Comparison of ENCODE assay signal across 19 mouse cellular contexts in genomic region chr11:112121026-112121425, GRCm38 (mm10).
DNase-seq lines count a peak whose midpoint lies in the region; ATAC-seq and TF ChIP-seq lines count a peak whose summit lies in the region.
"Had no signal": no experiment of that assay in that cellular context is flagged by ENCODE, and none has a peak within 500 bp of the region (broad histone marks: within the 10 kb centered on the region; RNA-seq: fewer than 3 reads in every experiment).

No protein-coding gene starts in this region.

- no peak for TF ChIP-seq CTCF in forebrain, postnatal 0 days (IDR thresholded peaks at IDR 0.05; ENCODE audit: low read depth)
- TF ChIP-seq CTCF in left cerebral cortex, adult 2 months (IDR thresholded peaks at IDR 0.05) = no peak
- TF ChIP-seq CTCF in brain, embryonic 14.5 days (IDR thresholded peaks at IDR 0.05; ENCODE audit: borderline replicate concordance, extremely low read depth, insufficient read depth, insufficient read length) = no peak

- H3K36me3 ChIP-seq in forebrain, postnatal 0 days (ENCODE audit: insufficient read depth) = no peaks in the 10 kb centered on the region
- H3K36me3 ChIP-seq in forebrain, embryonic 10.5 days (replicated peaks) = no peaks in the 10 kb centered on the region
- H3K36me3 ChIP-seq in limb, embryonic 10.5 days = no peaks in the 10 kb centered on the region
- H3K36me3 ChIP-seq in midbrain, embryonic 11.5 days (ENCODE audit: control insufficient read depth, insufficient read depth, low read length) = no peaks in the 10 kb centered on the region
- H3K36me3 ChIP-seq: hindbrain, embryonic 10.5 days; limb, embryonic 12.5 days; liver, embryonic 12.5 days; midbrain, embryonic 15.5 days had no signal

- intact Hi-C loops in left cerebral cortex, postnatal 36 days (cut with DNase I) = no loop called here
- intact Hi-C loops in left cerebral cortex, adult 2 months (cut with DNase I) = no loop called here

- H3K9ac ChIP-seq in forebrain, postnatal 0 days = no peak overlapping the region
- no peak overlapping the region for H3K9ac ChIP-seq in midbrain, embryonic 11.5 days (ENCODE audit: low read length)
- H3K9ac ChIP-seq: limb, embryonic 12.5 days; liver, embryonic 12.5 days; midbrain, embryonic 15.5 days had no signal

- H3K4me2 ChIP-seq in forebrain, postnatal 0 days (ENCODE audit: low read depth) = no peak overlapping the region
- no peak overlapping the region for H3K4me2 ChIP-seq in midbrain, embryonic 11.5 days
- H3K4me2 ChIP-seq: limb, embryonic 12.5 days; liver, embryonic 12.5 days; midbrain, embryonic 15.5 days had no signal

- H3K4me3 ChIP-seq in forebrain, postnatal 0 days (ENCODE audit: low read depth, low read length) = no peak overlapping the region
- H3K4me3 ChIP-seq in forebrain, embryonic 10.5 days = no peak overlapping the region
- H3K4me3 ChIP-seq in left cerebral cortex, adult 2 months = no peak overlapping the region
- H3K4me3 ChIP-seq in limb, embryonic 10.5 days = no peak overlapping the region
- H3K4me3 ChIP-seq in midbrain, embryonic 11.5 days (ENCODE audit: low read depth, low read length) = no peak overlapping the region
- H3K4me3 ChIP-seq: hindbrain, embryonic 10.5 days; limb, embryonic 12.5 days; liver, embryonic 12.5 days; megakaryocyte, embryonic 14.5 days; midbrain, embryonic 15.5 days had no signal

- no peak overlapping the region for H3K27ac ChIP-seq in forebrain, postnatal 0 days (ENCODE audit: low read depth, low read length)
- no peak overlapping the region for H3K27ac ChIP-seq in forebrain, embryonic 10.5 days
- H3K27ac ChIP-seq in left cerebral cortex, adult 2 months = no peak overlapping the region
- H3K27ac ChIP-seq in limb, embryonic 10.5 days = no peak overlapping the region
- H3K27ac ChIP-seq in midbrain, embryonic 11.5 days (ENCODE audit: low read depth, low read length) = no peak overlapping the region
- H3K27ac ChIP-seq: hindbrain, embryonic 10.5 days; limb, embryonic 12.5 days; liver, embryonic 12.5 days; midbrain, embryonic 15.5 days had no signal

- DNase-seq in forebrain, postnatal 0 days = peak; percentile 34
- no peak for DNase-seq in forebrain, embryonic 10.5 days (ENCODE audit: extremely low spot score, low spot score)
- DNase-seq in left cerebral cortex, postnatal 36 days (ENCODE audit: low spot score in 2 of 2) = peak; percentile 10 to 14
- DNase-seq in left cerebral cortex, adult 2 months (ENCODE audit: extremely low spot score in 1 of 2, low spot score in 2 of 2) = no peak
- peak; percentile 18 for DNase-seq in brain, embryonic 14.5 days (ENCODE audit: low read depth)
- DNase-seq in limb, embryonic 10.5 days (ENCODE audit: low spot score) = peak; percentile 10
- DNase-seq in midbrain, embryonic 11.5 days (ENCODE audit: low spot score, missing footprints) = no peak
- DNase-seq: cerebellum, postnatal 14 days; gastrocnemius, postnatal 25 days; kidney, adult 11 months; lung, adult 2 months; retina, postnatal 1 day; thymus, postnatal 25 days had no signal

- H3K4me1 ChIP-seq in forebrain, postnatal 0 days (ENCODE audit: insufficient read depth) = no peaks in the 10 kb centered on the region
- H3K4me1 ChIP-seq in forebrain, embryonic 10.5 days = 0 out of 2 replicates have a peak, but pooled peaks cover 3% of the 10 kb centered on the region
- H3K4me1 ChIP-seq in limb, embryonic 10.5 days = peaks cover 41% of the 10 kb centered on the region
- no peaks in the 10 kb centered on the region for H3K4me1 ChIP-seq in midbrain, embryonic 11.5 days (ENCODE audit: control insufficient read depth, insufficient read depth, low read length)
- H3K4me1 ChIP-seq: hindbrain, embryonic 10.5 days; liver, embryonic 12.5 days; megakaryocyte, embryonic 14.5 days; midbrain, embryonic 15.5 days had no signal

- WGBS in forebrain, postnatal 0 days = 67% methylated on average over 6 of the region's 6 CpGs
- WGBS in forebrain, embryonic 10.5 days = 93% methylated on average over 6 of the region's 6 CpGs
- WGBS in limb, embryonic 10.5 days = 98% methylated on average over 6 of the region's 6 CpGs
- 91% methylated on average over 6 of the region's 6 CpGs for WGBS in midbrain, embryonic 11.5 days

- no peak for ATAC-seq in forebrain, postnatal 0 days
- no peak for ATAC-seq in midbrain, embryonic 11.5 days (ENCODE audit: low FRiP score)
- ATAC-seq: liver, embryonic 12.5 days; midbrain, embryonic 15.5 days; Patski had no signal

- no peaks in the 10 kb centered on the region for H3K27me3 ChIP-seq in forebrain, postnatal 0 days (ENCODE audit: insufficient read depth, low read length)
- H3K27me3 ChIP-seq in forebrain, embryonic 10.5 days (ENCODE audit: poor library complexity, severe bottlenecking) = no peaks in the 10 kb centered on the region
- H3K27me3 ChIP-seq in limb, embryonic 10.5 days (ENCODE audit: low read depth, poor library complexity, severe bottlenecking) = no peaks in the 10 kb centered on the region
- no peaks in the 10 kb centered on the region for H3K27me3 ChIP-seq in midbrain, embryonic 11.5 days (ENCODE audit: control insufficient read depth, insufficient read depth, low read length)
- H3K27me3 ChIP-seq: limb, embryonic 12.5 days; liver, embryonic 12.5 days; megakaryocyte, embryonic 14.5 days; midbrain, embryonic 15.5 days had no signal

- H3K9me3 ChIP-seq in forebrain, postnatal 0 days (ENCODE audit: low read length) = no peaks in the 10 kb centered on the region
- no peaks in the 10 kb centered on the region for H3K9me3 ChIP-seq in forebrain, embryonic 10.5 days
- H3K9me3 ChIP-seq in limb, embryonic 10.5 days (replicated peaks) = no peaks in the 10 kb centered on the region
- no peaks in the 10 kb centered on the region for H3K9me3 ChIP-seq in midbrain, embryonic 11.5 days (ENCODE audit: control insufficient read depth, low read length)
- H3K9me3 ChIP-seq: hindbrain, embryonic 10.5 days; limb, embryonic 12.5 days; liver, embryonic 12.5 days; midbrain, embryonic 15.5 days had no signal

- TF ChIP-seq POLR2A in brain, embryonic 14.5 days (IDR thresholded peaks at IDR 0.05; ENCODE audit: borderline replicate concordance, extremely low read depth, insufficient read depth, insufficient read length, poor library complexity, severe bottlenecking) = no peak

Comparison
In these comparisons a context has a peak if more than half of its experiments do, and no peak if none do; other contexts are left out.
1. DNase-seq: peak in forebrain, postnatal 0 days (single experiment), left cerebral cortex, postnatal 36 days (2 of 2), brain, embryonic 14.5 days (single experiment) and limb, embryonic 10.5 days (single experiment); none in forebrain, embryonic 10.5 days (single experiment), left cerebral cortex, adult 2 months (0 of 2) and midbrain, embryonic 11.5 days (single experiment).